Mouse (Mus musculus) heart, embryonic 16.5 days (tissue): ENCODE results near the gene Kalrn. TPM values are rescaled to one million over a fixed set of nuclear protein-coding genes. Genes with fewer than 3 reads are reported as not detected.

ENCODE experiments used
- ATAC-seq: fragments of 200-750 bp; cut with Nextera tagmentation; replicated peaks from 2 replicates; pipeline ENCODE4 v1.8.0; 2017; ENCODE audit warnings: moderate number of reproducible peaks; ENCODE audit not compliant: insufficient read depth, low FRiP score; ENCODE audit errors: extremely low read depth
- H3K27ac ChIP-seq: fragments of 300-500 bp; sonication (generic); 2 replicates; pipeline ENCODE4 v1.5.1; 2014; ENCODE audit warnings: mild to moderate bottlenecking, low read length, control low read depth, moderate library complexity
- H3K27me3 ChIP-seq: fragments of 300-500 bp; sonication (generic); 2 replicates; pipeline ENCODE4 v1.6.1; 2014; ENCODE audit warnings: low read length, mixed read lengths; ENCODE audit not compliant: control insufficient read depth, insufficient read depth
- H3K36me3 ChIP-seq: fragments of 300-500 bp; sonication (generic); 2 replicates; pipeline ENCODE4 v1.6.1; 2014; ENCODE audit not compliant: control insufficient read depth, insufficient read depth
- H3K4me1 ChIP-seq: fragments of 300-500 bp; sonication (generic); 2 replicates; pipeline ENCODE4 v1.6.1; 2014; ENCODE audit warnings: low read length, mixed read lengths; ENCODE audit not compliant: control insufficient read depth, insufficient read depth
- H3K4me2 ChIP-seq: fragments of 300-500 bp; sonication (generic); 2 replicates; pipeline ENCODE4 v1.6.1; 2014; ENCODE audit warnings: low read depth, mild to moderate bottlenecking, control low read depth, low read length
- H3K4me3 ChIP-seq: fragments of 300-500 bp; sonication (generic); 2 replicates; pipeline ENCODE4 v1.5.1; 2014; ENCODE audit warnings: mild to moderate bottlenecking, control low read depth, low read length
- H3K9ac ChIP-seq: fragments of 300-500 bp; sonication (generic); 2 replicates; pipeline ENCODE4 v1.6.1; 2014; ENCODE audit warnings: low read length, control low read depth
- H3K9me3 ChIP-seq: fragments of 300-500 bp; sonication (generic); replicated peaks from 2 replicates; pipeline ENCODE4 v1.6.1; 2016; ENCODE audit warnings: low read length; ENCODE audit not compliant: control insufficient read depth
- WGBS: fragments of 180-500 bp; shearing (Covaris S2); extraction: QIAGEN DNeasy Blood & Tissue Kit; methylation state at CpG from one replicate; pipeline ENCODE4 v1.1.7; 2014; 5-methylcytosine and 5-hydroxymethylcytosine counted together
- polyA plus RNA-seq: library from polyadenylated mRNA; unstranded; fragments of >200 nt; fragmentation: Nextera tagmentation; extraction: Ambion mirVana; gene quantifications from 2 replicates; pipeline ENCODE4 v1.2.1, GENCODE M21; 2015

Kalrn gene
- polyA plus RNA-seq, 1 experiment from 2014 or later = 30.2 TPM

- H3K4me1 ChIP-seq = peaks cover 77% of the 10 kb centered on the region
- peak overlapping the region; percentile 96 for H3K27ac ChIP-seq
- no peak overlapping the region for H3K4me3 ChIP-seq
- no peak overlapping the region for H3K9ac ChIP-seq
- 0 out of 2 replicates have a peak, but pooled peaks cover 2% of the 10 kb centered on the region for H3K36me3 ChIP-seq
- H3K9me3 ChIP-seq = no peaks in the 10 kb centered on the region
- H3K4me2 ChIP-seq = no peak overlapping the region
- H3K27me3 ChIP-seq = no peaks in the 10 kb centered on the region
- WGBS = 75% methylated on average over 4 of the region's 4 CpGs
- no peak for ATAC-seq
These were observed 636.4 kb downstream of the Kalrn start for GRCm38 (mm10) chr16:33936885-33937284.

GRCm38 (mm10) chr16:33935407-33935785, 637.9 kb downstream of the Kalrn start:
- no peaks in the 10 kb centered on the region for H3K27me3 ChIP-seq
- WGBS = 95% methylated on average over 6 of the region's 6 CpGs
- H3K9ac ChIP-seq = no peak overlapping the region
- no peak overlapping the region for H3K4me2 ChIP-seq
- H3K9me3 ChIP-seq = no peaks in the 10 kb centered on the region
- H3K4me3 ChIP-seq = no peak overlapping the region
- peaks cover 68% of the 10 kb centered on the region for H3K4me1 ChIP-seq
- ATAC-seq = no peak
- peak overlapping the region; percentile 84 for H3K27ac ChIP-seq
- H3K36me3 ChIP-seq = 0 out of 2 replicates have a peak, but pooled peaks cover 2% of the 10 kb centered on the region

- no peak for ATAC-seq
- H3K4me3 ChIP-seq = no peak overlapping the region
- H3K27me3 ChIP-seq = no peaks in the 10 kb centered on the region
- H3K9ac ChIP-seq = peak overlapping the region; percentile 5
- H3K36me3 ChIP-seq = 0 out of 2 replicates have a peak, but pooled peaks cover 2% of the 10 kb centered on the region
- H3K4me2 ChIP-seq = no peak overlapping the region
- H3K9me3 ChIP-seq = no peaks in the 10 kb centered on the region
- 48% methylated on average over 5 of the region's 5 CpGs for WGBS
- H3K27ac ChIP-seq = peak overlapping the region; percentile 84
- H3K4me1 ChIP-seq = peaks cover 63% of the 10 kb centered on the region
These were observed 638.5 kb downstream of the Kalrn start for GRCm38 (mm10) chr16:33934701-33935406.

- Histone ChIP-seq H3K36me3 (0 out of 2 replicates have a peak, but pooled peaks cover 2% of the 10 kb centered on the region), H3K4me2 (no peak overlapping the region), H3K27me3 (no peaks in the 10 kb centered on the region), H3K9me3 (no peaks in the 10 kb centered on the region), H3K27ac (no peak overlapping the region), H3K9ac (no peak overlapping the region), H3K4me3 (no peak overlapping the region), H3K4me1 (peaks cover 62% of the 10 kb centered on the region)
- ATAC-seq = no peak
- WGBS = 86% methylated on average over 11 of the region's 11 CpGs
These were observed 639.9 kb downstream of the Kalrn start for GRCm38 (mm10) chr16:33933411-33933810.

GRCm38 (mm10) chr16:33932126-33932525, 641.2 kb downstream of the Kalrn start:
- WGBS = 34% methylated on average over 5 of the region's 5 CpGs
- ATAC-seq = no peak

GRCm38 (mm10) chr16:33931682-33932081, 641.6 kb downstream of the Kalrn start:
- H3K27me3 ChIP-seq = no peaks in the 10 kb centered on the region
- H3K4me1 ChIP-seq = peaks cover 57% of the 10 kb centered on the region
- H3K9ac ChIP-seq = peak overlapping the region; percentile 7; the same call in 1 of the 2 replicates
- no peak overlapping the region for H3K4me2 ChIP-seq
- H3K36me3 ChIP-seq = 0 out of 2 replicates have a peak, but pooled peaks cover 2% of the 10 kb centered on the region
- no peak overlapping the region for H3K4me3 ChIP-seq
- 11% methylated on average over 2 of the region's 2 CpGs for WGBS
- peak overlapping the region; percentile 66 for H3K27ac ChIP-seq
- no peak for ATAC-seq
- no peaks in the 10 kb centered on the region for H3K9me3 ChIP-seq

More at GRCm38 (mm10) chr16:33932126-33932525, 641.2 kb downstream of the Kalrn start:
- Histone ChIP-seq H3K4me3 (no peak overlapping the region), H3K9me3 (no peaks in the 10 kb centered on the region), H3K4me2 (no peak overlapping the region), H3K27ac (peak overlapping the region; percentile 66), H3K9ac (peak overlapping the region; percentile 7; the same call in 1 of the 2 replicates), H3K36me3 (0 out of 2 replicates have a peak, but pooled peaks cover 2% of the 10 kb centered on the region), H3K27me3 (no peaks in the 10 kb centered on the region), H3K4me1 (peaks cover 61% of the 10 kb centered on the region)

- 0 out of 2 replicates have a peak overlapping the region, but pooled peaks have one; percentile 13 for H3K27ac ChIP-seq
- WGBS = 78% methylated on average over 6 of the region's 6 CpGs
- peaks cover 55% of the 10 kb centered on the region for H3K4me1 ChIP-seq
These were observed 642.5 kb downstream of the Kalrn start for GRCm38 (mm10) chr16:33930785-33931184.

GRCm38 (mm10) chr16:33928788-33929462, 644.4 kb downstream of the Kalrn start:
- Histone ChIP-seq H3K9ac (peak overlapping the region; percentile 24), H3K4me1 (peaks cover 42% of the 10 kb centered on the region), H3K4me3 (0 out of 2 replicates have a peak overlapping the region, but pooled peaks have one; percentile 8)

More at GRCm38 (mm10) chr16:33930785-33931184, 642.5 kb downstream of the Kalrn start:
- no peaks in the 10 kb centered on the region for H3K27me3 ChIP-seq
- H3K4me2 ChIP-seq = no peak overlapping the region
- no peak overlapping the region for H3K9ac ChIP-seq
- H3K4me3 ChIP-seq = no peak overlapping the region
- 0 out of 2 replicates have a peak, but pooled peaks cover 2% of the 10 kb centered on the region for H3K36me3 ChIP-seq
- no peaks in the 10 kb centered on the region for H3K9me3 ChIP-seq
- no peak for ATAC-seq

More at GRCm38 (mm10) chr16:33928788-33929462, 644.4 kb downstream of the Kalrn start:
- ATAC-seq = peak; percentile 81
- H3K9me3 ChIP-seq = no peaks in the 10 kb centered on the region
- H3K36me3 ChIP-seq = 0 out of 2 replicates have a peak, but pooled peaks cover 2% of the 10 kb centered on the region
- peak overlapping the region; percentile 36 for H3K4me2 ChIP-seq
- H3K27ac ChIP-seq = peak overlapping the region; percentile 90
- no peaks in the 10 kb centered on the region for H3K27me3 ChIP-seq
- WGBS = 29% methylated on average over 9 of the region's 9 CpGs
